Mouse (Mus musculus): Measurements from ENCODE around the gene Fam149a. TPM values are rescaled to one million over a fixed set of nuclear protein-coding genes. Genes with fewer than 3 reads are reported as not detected.

Fam149a gene
- polyA plus RNA-seq (2012; ENCODE audit: insufficient read depth, insufficient read length, missing spikeins), result 0.29 and 0.50 TPM in 2 replicates

DNA sequence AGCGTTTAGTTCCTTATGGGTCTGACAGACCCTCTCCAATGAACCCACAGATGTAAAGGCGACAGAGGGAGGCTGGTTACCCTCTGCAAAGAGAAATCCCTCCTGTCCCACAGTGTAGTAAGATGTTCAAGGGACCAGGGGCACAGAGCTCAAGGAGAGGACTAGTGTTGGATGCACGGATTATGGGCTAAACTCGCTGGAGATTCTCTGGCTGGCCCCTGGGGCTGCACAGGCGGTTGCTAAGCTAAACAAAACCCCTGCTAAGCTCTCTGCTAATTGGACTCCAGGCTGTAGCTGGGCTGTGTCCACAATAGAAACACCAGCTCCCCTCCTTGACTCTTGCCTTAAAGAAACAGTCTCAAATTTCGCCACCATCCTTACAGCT is at the start of gene Fam149a:
Gene Fam149a, minus strand, starts transcription at position 329 of the 385 bp plus-strand sequence.
- TF ChIP-seq CTCF (IDR thresholded peaks at IDR 0.05; ENCODE audit: low read depth, low read length), result no peak
- no peak for TF ChIP-seq POLR2A (IDR thresholded peaks at IDR 0.05; ENCODE audit: borderline replicate concordance, low read depth, low read length)
- H3K4me3 ChIP-seq (ENCODE audit: insufficient read depth, low read length), result no peak within 1 kb of the TSS
- H3K27ac ChIP-seq (ENCODE audit: insufficient read depth, low read depth, low read length), result no peak within 1 kb of the TSS
- H3K4me1 ChIP-seq (ENCODE audit: control insufficient read depth, insufficient read depth, low read length), result no peaks in the 10 kb centered on the region

DNA sequence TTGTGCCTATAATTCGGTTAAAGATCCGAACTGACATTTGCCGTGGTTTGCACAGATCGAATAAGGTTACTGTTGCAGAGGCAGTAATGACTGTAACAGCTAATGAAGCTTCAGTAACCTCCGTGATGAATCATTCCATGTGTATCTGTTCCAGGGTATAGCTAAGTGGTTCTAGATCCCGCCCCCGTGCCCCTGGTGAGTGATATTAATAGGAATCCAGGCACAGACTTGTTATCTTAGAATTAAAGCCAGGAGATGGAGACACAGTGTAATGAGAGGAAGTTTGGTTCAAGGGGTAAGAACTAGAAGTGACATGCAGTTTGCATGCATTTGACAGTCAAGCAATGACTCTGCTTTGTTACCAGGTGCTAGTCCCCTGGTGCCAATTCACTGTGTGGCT is 38.1 kb upstream of the Fam149a start:
- no peak overlapping the region for H3K4me3 ChIP-seq (ENCODE audit: insufficient read depth, low read length)
- H3K27ac ChIP-seq (ENCODE audit: insufficient read depth, low read depth, low read length), result no peak overlapping the region
- peaks cover 7% of the 10 kb centered on the region for H3K4me1 ChIP-seq (ENCODE audit: control insufficient read depth, insufficient read depth, low read length)
- TF ChIP-seq CTCF (IDR thresholded peaks at IDR 0.05; ENCODE audit: low read depth, low read length) (no peak), POLR2A (IDR thresholded peaks at IDR 0.05; ENCODE audit: borderline replicate concordance, low read depth, low read length) (no peak)

DNA sequence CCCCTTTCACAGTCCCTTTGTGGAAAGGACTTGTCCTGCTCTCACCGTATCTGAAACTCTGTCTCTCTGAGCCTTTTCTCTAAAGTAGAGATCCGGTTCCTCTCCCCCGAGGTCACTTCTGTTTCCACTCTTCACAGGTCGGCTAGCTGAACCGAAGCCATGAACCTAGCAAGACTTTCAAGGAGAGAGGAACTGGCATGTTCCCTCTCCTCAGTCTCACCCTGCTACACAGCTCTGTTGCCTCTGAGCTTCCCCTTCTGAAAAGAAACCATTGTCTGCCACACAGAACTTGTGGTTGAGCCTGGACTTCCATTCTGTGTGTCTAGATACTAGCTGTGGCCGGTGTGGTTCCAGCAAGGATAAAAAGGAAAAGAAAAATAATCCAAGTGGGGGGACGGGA is 32.9 kb upstream of the Fam149a start:
- TF ChIP-seq CTCF (IDR thresholded peaks at IDR 0.05; ENCODE audit: low read depth, low read length) (no peak), POLR2A (IDR thresholded peaks at IDR 0.05; ENCODE audit: borderline replicate concordance, low read depth, low read length) (no peak)
- Histone ChIP-seq H3K4me1 (ENCODE audit: control insufficient read depth, insufficient read depth, low read length) (peaks cover 18% of the 10 kb centered on the region), H3K4me3 (ENCODE audit: insufficient read depth, low read length) (peak overlapping the region; percentile 11; the same call in 1 of the 2 replicates), H3K27ac (ENCODE audit: insufficient read depth, low read depth, low read length) (peak overlapping the region; percentile 88)

DNA sequence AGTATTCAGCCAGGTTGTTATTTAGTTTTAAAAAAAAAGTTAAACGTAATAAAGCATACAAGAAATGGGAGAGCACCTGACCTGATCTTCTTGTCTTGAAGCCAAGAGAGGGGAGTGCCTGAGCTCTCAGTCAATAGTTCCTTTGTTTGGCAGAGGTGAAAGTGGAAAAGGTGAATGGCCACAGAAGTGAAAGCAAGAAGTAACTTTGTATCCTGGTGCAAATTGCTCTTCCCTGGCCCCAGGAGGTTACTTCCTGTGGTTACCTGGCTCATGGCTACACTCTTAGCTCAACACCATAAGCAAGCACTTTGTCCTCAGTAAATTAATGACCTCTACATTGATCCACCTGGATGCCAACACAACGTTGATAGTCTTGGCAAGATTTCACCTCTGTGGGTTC is 28.8 kb upstream of the Fam149a start, which contains the start of gene Tlr3:
Gene Tlr3, minus strand, starts transcription at position 199 of the 400 bp plus-strand sequence.
- TF ChIP-seq POLR2A (IDR thresholded peaks at IDR 0.05; ENCODE audit: borderline replicate concordance, low read depth, low read length), result no peak
- TF ChIP-seq CTCF (IDR thresholded peaks at IDR 0.05; ENCODE audit: low read depth, low read length), result no peak
- Histone ChIP-seq H3K27ac (ENCODE audit: insufficient read depth, low read depth, low read length) (peak within 1 kb of the TSS; percentile 66), H3K4me3 (ENCODE audit: insufficient read depth, low read length) (peak within 1 kb of the TSS; percentile 63), H3K4me1 (ENCODE audit: control insufficient read depth, insufficient read depth, low read length) (peaks cover 20% of the 10 kb centered on the region)

DNA sequence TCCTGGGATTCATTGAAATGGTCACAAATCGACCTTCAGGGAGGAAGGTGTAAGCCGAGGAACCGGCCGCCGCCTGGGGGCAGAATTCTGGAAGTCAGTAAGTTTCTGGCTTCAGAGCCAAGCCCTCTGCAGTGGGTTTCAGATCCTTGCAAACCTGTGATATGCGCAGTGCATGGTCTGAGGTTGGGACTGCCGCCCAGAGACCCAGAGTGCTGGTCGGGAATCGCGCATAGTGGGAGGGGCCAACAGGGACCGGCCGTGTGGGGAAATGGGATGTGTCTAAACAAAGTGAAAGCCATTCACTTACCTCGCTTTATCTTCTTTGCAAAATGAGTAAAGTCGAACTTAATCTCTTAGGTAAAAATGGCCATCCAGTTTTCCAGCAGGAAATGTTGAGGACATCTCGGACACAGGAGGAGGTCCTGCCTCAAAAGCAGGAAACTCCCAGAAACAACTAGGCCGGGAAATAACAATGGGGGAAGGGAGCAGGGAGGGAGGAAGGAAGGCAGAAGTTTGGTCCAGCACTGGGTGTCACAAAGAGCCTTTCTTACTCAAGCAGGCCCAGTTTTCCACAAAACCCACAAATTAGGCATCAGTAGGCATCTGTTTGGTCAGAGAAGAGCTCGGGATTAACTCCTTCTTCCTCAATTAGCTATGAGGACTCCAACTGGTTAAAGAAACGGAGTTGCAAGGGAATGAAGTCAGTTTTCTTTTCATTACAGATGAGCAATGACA is 28.2 kb upstream of the Fam149a start:
- H3K27ac ChIP-seq (ENCODE audit: insufficient read depth, low read depth, low read length), result peak overlapping the region; percentile 66
- TF ChIP-seq POLR2A (IDR thresholded peaks at IDR 0.05; ENCODE audit: borderline replicate concordance, low read depth, low read length) (no peak), CTCF (IDR thresholded peaks at IDR 0.05; ENCODE audit: low read depth, low read length) (peak; percentile 43; the same call in 1 of the 2 replicates)

DNA sequence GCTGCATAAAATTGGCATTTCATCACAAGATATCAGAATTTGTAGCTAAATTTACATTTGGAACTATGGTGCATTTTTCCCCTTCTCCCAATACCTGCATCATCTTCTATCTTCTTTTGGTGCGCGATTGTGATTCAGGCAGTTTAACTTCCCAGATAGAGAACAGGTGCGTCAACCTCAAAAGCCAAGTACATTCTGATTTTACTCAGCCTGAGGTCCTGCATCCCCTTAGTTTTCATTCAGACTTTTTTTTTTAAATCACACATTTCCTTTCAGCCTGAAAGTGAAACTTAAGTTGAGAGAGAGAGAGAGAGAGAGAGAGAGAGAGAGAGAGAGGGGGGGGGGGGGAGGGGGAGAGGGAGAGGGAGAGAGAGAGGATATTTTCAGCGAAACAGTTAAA is 27.6 kb upstream of the Fam149a start:
- peaks cover 15% of the 10 kb centered on the region for H3K4me1 ChIP-seq (ENCODE audit: control insufficient read depth, insufficient read depth, low read length)
- TF ChIP-seq CTCF (IDR thresholded peaks at IDR 0.05; ENCODE audit: low read depth, low read length) (no peak), POLR2A (IDR thresholded peaks at IDR 0.05; ENCODE audit: borderline replicate concordance, low read depth, low read length) (no peak)
- H3K4me3 ChIP-seq (ENCODE audit: insufficient read depth, low read length), result peak overlapping the region; percentile 63
- H3K27ac ChIP-seq (ENCODE audit: insufficient read depth, low read depth, low read length), result peak overlapping the region; percentile 66; the same call in 1 of the 2 replicates

More for the DNA sequence above, 28.2 kb upstream of the Fam149a start:
- peak overlapping the region; percentile 63 for H3K4me3 ChIP-seq (ENCODE audit: insufficient read depth, low read length)
- H3K4me1 ChIP-seq (ENCODE audit: control insufficient read depth, insufficient read depth, low read length), result peaks cover 16% of the 10 kb centered on the region

DNA sequence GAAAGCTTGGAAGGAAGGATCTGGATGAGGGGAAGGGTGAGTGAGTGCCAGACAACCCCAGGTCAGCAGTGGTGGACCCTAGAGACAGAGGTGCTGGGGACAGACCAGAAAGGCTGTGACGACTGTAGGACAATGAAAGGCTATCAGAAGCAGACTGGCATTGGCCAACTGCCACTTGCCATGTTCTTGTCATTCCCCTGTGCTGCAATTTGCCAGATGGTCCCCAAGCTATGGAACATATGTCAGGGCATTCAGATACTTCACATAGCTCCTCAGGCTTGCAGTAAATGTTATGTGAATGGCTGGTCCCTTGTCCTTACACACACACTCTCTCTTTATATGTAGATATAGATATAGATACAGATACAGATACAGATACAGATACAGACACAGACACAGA is 1.2 kb upstream of the Fam149a start:
- H3K27ac ChIP-seq (ENCODE audit: insufficient read depth, low read depth, low read length), result no peak overlapping the region
- H3K4me1 ChIP-seq (ENCODE audit: control insufficient read depth, insufficient read depth, low read length), result no peaks in the 10 kb centered on the region
- TF ChIP-seq CTCF (IDR thresholded peaks at IDR 0.05; ENCODE audit: low read depth, low read length) (no peak), POLR2A (IDR thresholded peaks at IDR 0.05; ENCODE audit: borderline replicate concordance, low read depth, low read length) (no peak)
- no peak overlapping the region for H3K4me3 ChIP-seq (ENCODE audit: insufficient read depth, low read length)

DNA sequence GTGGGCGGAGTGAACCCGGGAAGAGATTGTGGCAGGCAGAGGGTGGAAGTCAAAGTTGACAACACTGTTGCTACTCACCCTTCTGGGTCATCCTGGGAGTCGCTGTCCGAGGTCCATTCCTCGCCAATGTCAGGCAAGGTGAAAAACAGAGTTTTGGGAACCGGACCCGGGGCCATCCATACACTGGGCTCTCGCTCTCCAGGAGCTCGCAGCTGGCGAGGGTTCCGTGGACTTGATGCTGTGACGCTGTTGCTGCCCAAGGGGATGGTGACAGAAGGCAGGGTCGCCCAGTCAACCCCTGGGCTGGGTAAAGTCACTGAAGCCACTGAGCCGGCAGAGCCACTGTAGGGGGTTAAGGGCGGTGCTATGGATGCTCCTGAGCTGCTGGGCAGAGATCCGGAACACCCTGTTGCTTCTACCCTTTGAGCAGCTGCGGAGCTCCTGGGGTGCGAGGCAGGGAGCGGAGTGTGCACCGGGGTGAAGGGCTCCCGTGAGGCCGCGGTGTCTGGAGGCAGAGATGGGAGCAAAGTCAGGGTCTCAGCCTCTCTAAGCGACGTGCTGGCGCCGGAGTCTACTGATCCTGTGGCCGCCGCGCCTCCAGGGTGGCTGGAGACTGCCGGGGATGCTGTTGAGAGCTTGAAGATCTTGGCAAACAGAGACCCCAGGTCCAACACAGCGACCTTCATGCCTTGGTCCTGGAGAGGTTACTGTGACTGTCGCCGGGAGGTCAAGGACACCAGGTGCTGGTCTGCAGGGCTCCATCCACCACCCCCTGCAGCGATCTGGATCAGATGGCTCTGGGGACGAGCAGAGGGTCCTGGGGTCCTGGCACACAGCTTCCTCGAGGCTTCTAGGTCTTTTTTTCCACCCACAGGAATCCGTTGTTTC is 772 bp downstream of the Fam149a start:
- H3K4me3 ChIP-seq (ENCODE audit: insufficient read depth, low read length), result no peak overlapping the region
- no peak overlapping the region for H3K27ac ChIP-seq (ENCODE audit: insufficient read depth, low read depth, low read length)
- no peak for TF ChIP-seq POLR2A (IDR thresholded peaks at IDR 0.05; ENCODE audit: borderline replicate concordance, low read depth, low read length)
- no peak for TF ChIP-seq CTCF (IDR thresholded peaks at IDR 0.05; ENCODE audit: low read depth, low read length)
- no peaks in the 10 kb centered on the region for H3K4me1 ChIP-seq (ENCODE audit: control insufficient read depth, insufficient read depth, low read length)

DNA sequence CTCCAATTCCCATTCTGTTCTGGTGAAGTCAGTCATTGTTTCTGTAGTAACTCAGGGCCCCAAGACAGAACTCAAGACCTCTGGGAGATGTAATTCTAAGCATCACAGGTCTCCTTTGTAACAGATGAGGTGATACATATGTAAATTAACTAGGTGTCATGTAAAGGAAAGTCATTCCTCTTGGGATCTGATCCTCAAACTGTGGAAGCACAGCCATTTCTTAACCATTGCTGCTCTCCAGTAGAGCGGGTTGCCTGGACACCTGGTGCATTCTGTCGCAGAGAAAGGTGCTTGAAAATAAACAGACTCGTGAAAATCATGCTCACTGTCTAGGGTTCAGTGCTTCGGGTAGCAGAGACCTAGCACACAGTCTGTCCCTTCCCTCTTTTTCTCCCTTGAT is 1.5 kb downstream of the Fam149a start:
- H3K27ac ChIP-seq (ENCODE audit: insufficient read depth, low read depth, low read length), result no peak overlapping the region
- H3K4me3 ChIP-seq (ENCODE audit: insufficient read depth, low read length), result no peak overlapping the region
- TF ChIP-seq POLR2A (IDR thresholded peaks at IDR 0.05; ENCODE audit: borderline replicate concordance, low read depth, low read length) (no peak), CTCF (IDR thresholded peaks at IDR 0.05; ENCODE audit: low read depth, low read length) (no peak)
- H3K4me1 ChIP-seq (ENCODE audit: control insufficient read depth, insufficient read depth, low read length), result no peaks in the 10 kb centered on the region

Measured in bone marrow macrophage, adult 2 months (primary cell).